Mouse (Mus musculus) cerebellum, adult 2 months (tissue): Measurements from ENCODE around the gene Klk1b1. TPM values are rescaled to one million over a fixed set of nuclear protein-coding genes. Genes with fewer than 3 reads are reported as not detected.
"Not testable (repeated sequence)": the region's sequence is repeated elsewhere in the genome, so short reads cannot be mapped to it uniquely, and the experiment has no call there.

Source experiments
- DNase-seq, 2 experiments: peaks; one replicate each; pipeline ENCODE4 v3.0.0; 2021
- H3K27ac ChIP-seq: fragments of 200-500 bp; 2 replicates; pipeline ENCODE4 v1.5.1; 2012; ENCODE audit warnings: low read length, control low read depth, inconsistent platforms; ENCODE audit not compliant: insufficient read depth
- H3K27me3 ChIP-seq: fragments of 200-500 bp; 2 replicates; pipeline ENCODE4 v1.6.1; 2012; ENCODE audit warnings: inconsistent platforms, mild to moderate bottlenecking, low read length, moderate library complexity; ENCODE audit not compliant: control insufficient read depth, insufficient read depth
- H3K4me1 ChIP-seq: fragments of 200-500 bp; 2 replicates; pipeline ENCODE4 v1.6.1; 2011; ENCODE audit warnings: low read length; ENCODE audit not compliant: control insufficient read depth, insufficient read depth
- H3K4me3 ChIP-seq: fragments of 200-500 bp; replicated peaks from 2 replicates; pipeline ENCODE3; 2011; ENCODE audit warnings: mild to moderate bottlenecking, low read depth, low read length, control low read depth; ENCODE audit not compliant: insufficient read depth
- CTCF ChIP-seq: fragments of 200-500 bp; IDR thresholded peaks from 2 replicates; pipeline ENCODE4 v1.5.1; 2011; ENCODE audit warnings: low read depth, mild to moderate bottlenecking, control low read depth, low read length, moderate library complexity, borderline replicate concordance; ENCODE audit not compliant: insufficient read depth
- POLR2A ChIP-seq: fragments of 200-500 bp; IDR thresholded peaks from 2 replicates; pipeline ENCODE4 v1.6.1; 2011; ENCODE audit warnings: low read length, control low read depth, borderline replicate concordance; ENCODE audit not compliant: insufficient read depth
- WGBS: fragments of 180-500 bp; shearing (Covaris S2); methylation state at CpG from one replicate; pipeline ENCODE4 v1.1.7; 2018; 5-methylcytosine and 5-hydroxymethylcytosine counted together
- polyA plus RNA-seq: library from polyadenylated mRNA; depleted of rRNA; stranded (reverse); fragments of >200 nt; gene quantifications from 2 replicates; pipeline ENCODE4 v1.2.3, GENCODE M21; 2012

Gene Klk1b1
- polyA plus RNA-seq, 1 experiment: not detected

DNA sequence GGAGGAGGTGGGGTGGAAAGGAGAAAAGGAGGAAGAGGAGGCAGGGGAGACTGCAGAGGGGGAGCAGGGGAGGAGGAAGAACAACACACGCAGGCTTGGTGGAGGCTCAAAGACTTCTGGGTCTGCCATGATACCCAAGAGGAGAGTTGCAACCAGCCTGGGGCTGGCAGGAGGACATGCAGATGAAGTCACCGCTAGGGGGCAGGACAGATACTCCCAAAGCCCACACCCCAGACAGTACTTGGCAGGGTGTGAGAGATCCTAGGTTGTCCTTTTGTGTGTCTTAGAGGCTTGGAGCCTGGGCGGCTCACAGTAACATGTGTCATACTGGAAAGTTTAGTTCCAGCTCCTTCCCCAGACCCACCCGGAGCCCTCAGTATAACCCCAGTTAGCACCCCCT is 38.0 kb upstream of the Klk1b1 start:
- WGBS: 47% methylated on average over 4 of the region's 4 CpGs
- Histone ChIP-seq H3K4me3 (no peak overlapping the region), H3K27ac (no peak overlapping the region), H3K4me1 (no peaks in the 10 kb centered on the region), H3K27me3 (no peaks in the 10 kb centered on the region)
- no peak for TF ChIP-seq POLR2A
- TF ChIP-seq CTCF: peak; percentile 25; the same call in 1 of the 2 replicates
- no peak for DNase-seq

GRCm38 (mm10) chr7:43932337-43932736 is 34.2 kb upstream of the Klk1b1 start:
- no peak overlapping the region for H3K4me3 ChIP-seq
- no peak for DNase-seq
- no peaks in the 10 kb centered on the region for H3K4me1 ChIP-seq
- H3K27me3 ChIP-seq: no peaks in the 10 kb centered on the region
- H3K27ac ChIP-seq: no peak overlapping the region
- 66% methylated on average over 4 of the region's 4 CpGs for WGBS
- TF ChIP-seq CTCF: no peak
- TF ChIP-seq POLR2A: no peak

DNA sequence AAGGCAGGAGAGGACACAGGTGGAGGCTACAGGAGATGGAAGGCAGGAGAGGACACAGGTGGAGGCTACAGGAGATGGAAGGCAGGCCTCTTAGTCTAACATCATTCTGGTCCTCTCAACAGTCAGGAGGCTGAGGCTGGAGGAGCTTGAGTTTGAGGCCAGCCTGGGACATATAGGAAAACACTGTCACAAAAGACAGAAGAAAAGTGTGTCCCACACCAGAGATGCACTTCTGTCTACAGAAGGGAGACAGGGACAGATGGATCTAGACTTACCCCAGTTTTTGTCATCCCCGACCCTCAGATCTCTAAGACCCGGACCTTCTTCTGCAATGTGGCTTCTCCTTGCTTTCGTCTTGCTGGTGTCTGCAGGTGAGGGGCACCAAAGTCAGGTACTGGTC is 33.1 kb upstream of the Klk1b1 start, which contains the start of gene Klk15:
TSS of gene Klk15 (plus strand) at position 301 of the 400 bp plus-strand sequence.
- Histone ChIP-seq H3K27me3 (no peaks in the 10 kb centered on the region), H3K27ac (no peak within 1 kb of the TSS), H3K4me3 (no peak within 1 kb of the TSS), H3K4me1 (no peaks in the 10 kb centered on the region)
- TF ChIP-seq POLR2A (no peak), CTCF (no peak)
- WGBS: 78% methylated on average over 3 of the region's 3 CpGs
- DNase-seq: no peak

GRCm38 (mm10) chr7:43934747-43935146 is 31.8 kb upstream of the Klk1b1 start:
- DNase-seq: no peak
- TF ChIP-seq POLR2A: no peak
- no peak for TF ChIP-seq CTCF
- H3K27me3 ChIP-seq: no peaks in the 10 kb centered on the region
- no peak overlapping the region for H3K4me3 ChIP-seq
- H3K4me1 ChIP-seq: no peaks in the 10 kb centered on the region
- 56% methylated on average over 3 of the region's 3 CpGs for WGBS
- no peak overlapping the region for H3K27ac ChIP-seq

GRCm38 (mm10) chr7:43936551-43936950 is 30.0 kb upstream of the Klk1b1 start:
- TF ChIP-seq CTCF (no peak), POLR2A (no peak)
- no peaks in the 10 kb centered on the region for H3K4me1 ChIP-seq

DNA sequence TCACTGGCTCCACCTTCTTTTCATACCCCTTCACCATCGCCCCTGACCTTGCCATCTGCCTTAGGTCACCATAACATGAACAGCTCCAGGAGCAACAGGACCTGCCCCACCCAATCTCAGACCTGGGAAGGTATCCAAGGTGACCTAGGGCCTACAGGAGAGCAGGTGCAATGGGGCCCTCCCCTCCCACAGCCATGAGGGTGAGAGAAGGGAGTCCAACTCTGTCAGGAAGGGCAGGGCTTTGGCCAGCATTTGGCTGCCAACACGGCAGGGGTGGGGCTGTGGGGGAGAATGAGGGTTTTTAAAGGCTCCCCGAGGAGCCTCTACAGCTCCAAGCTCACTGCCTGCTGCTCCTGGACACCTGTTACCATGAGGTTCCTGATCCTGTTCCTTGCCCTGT is 24.3 kb upstream of the Klk1b1 start:
- 46% methylated on average over 3 of the region's 3 CpGs for WGBS
- DNase-seq, H3K4me3 ChIP-seq, H3K27me3 ChIP-seq, H3K27ac ChIP-seq, H3K4me1 ChIP-seq: not testable (repeated sequence)

More at GRCm38 (mm10) chr7:43936551-43936950, 30.0 kb upstream of the Klk1b1 start:
- H3K4me3 ChIP-seq: no peak overlapping the region
- no peaks in the 10 kb centered on the region for H3K27me3 ChIP-seq
- 87% methylated on average over 14 of the region's 14 CpGs for WGBS
- no peak for DNase-seq
- no peak overlapping the region for H3K27ac ChIP-seq

GRCm38 (mm10) chr7:43944727-43945264 is 21.8 kb upstream of the Klk1b1 start:
- no peak overlapping the region for H3K4me3 ChIP-seq
- DNase-seq: no peak
- no peak overlapping the region for H3K27ac ChIP-seq
- no peaks in the 10 kb centered on the region for H3K27me3 ChIP-seq
- TF ChIP-seq POLR2A: no peak
- no peaks in the 10 kb centered on the region; the same call in 1 of the 2 replicates for H3K4me1 ChIP-seq
- 56% methylated on average over 3 of the region's 3 CpGs for WGBS

GRCm38 (mm10) chr7:43950364-43950763 is 16.2 kb upstream of the Klk1b1 start, which contains the start of gene Klk1b8:
Gene Klk1b8 (plus strand): TSS chr7:43950664.
- H3K27ac ChIP-seq: no peak within 1 kb of the TSS
- TF ChIP-seq CTCF (no peak), POLR2A (no peak)
- no peak for DNase-seq
- WGBS: 66% methylated on average over 2 of the region's 2 CpGs
- H3K27me3 ChIP-seq: no peaks in the 10 kb centered on the region
- no peaks in the 10 kb centered on the region for H3K4me1 ChIP-seq
- H3K4me3 ChIP-seq: no peak within 1 kb of the TSS

- DNase-seq: no peak
- 28% methylated on average over 4 of the region's 4 CpGs for WGBS
- H3K27me3 ChIP-seq: no peaks in the 10 kb centered on the region
- TF ChIP-seq POLR2A: no peak
- no peak for TF ChIP-seq CTCF
- no peak overlapping the region for H3K27ac ChIP-seq
- H3K4me3 ChIP-seq: no peak overlapping the region
- no peaks in the 10 kb centered on the region for H3K4me1 ChIP-seq
Observed at GRCm38 (mm10) chr7:43952703-43953102, 13.8 kb upstream of the Klk1b1 start.
